Mouse (Mus musculus) heart, embryonic 10.5 days (tissue): ENCODE measurements around the gene Tom1l1. TPM values are rescaled to one million over a fixed set of nuclear protein-coding genes. Genes with fewer than 3 reads are reported as not detected.

Experiments
- DNase-seq: peaks from one replicate; pipeline ENCODE4 v3.0.0-alpha.2; 2017; ENCODE audit warnings: low spot score
- H3K27ac ChIP-seq: fragments of 300-500 bp; sonication (generic); 2 replicates; pipeline ENCODE4 v1.5.1; 2016; ENCODE audit warnings: mild to moderate bottlenecking
- H3K27me3 ChIP-seq: fragments of 300-500 bp; sonication (generic); 2 replicates; pipeline ENCODE4 v1.6.1; 2016; ENCODE audit warnings: mild to moderate bottlenecking; ENCODE audit not compliant: poor library complexity, insufficient read depth, severe bottlenecking
- H3K36me3 ChIP-seq: fragments of 300-500 bp; sonication (generic); 2 replicates; pipeline ENCODE4 v1.6.1; 2016; ENCODE audit warnings: mild to moderate bottlenecking, moderate library complexity
- H3K4me1 ChIP-seq: fragments of 300-500 bp; sonication (generic); 2 replicates; pipeline ENCODE4 v1.6.1; 2016; ENCODE audit warnings: mild to moderate bottlenecking
- H3K4me3 ChIP-seq: fragments of 300-500 bp; sonication (generic); 2 replicates; pipeline ENCODE4 v1.5.1; 2016; ENCODE audit warnings: mild to moderate bottlenecking, moderate library complexity
- H3K9me3 ChIP-seq: fragments of 300-500 bp; sonication (generic); 2 replicates; pipeline ENCODE4 v1.6.1; 2016; ENCODE audit warnings: mild to moderate bottlenecking, moderate library complexity
- WGBS: fragments of 180-500 bp; shearing (Covaris S2); methylation state at CpG from one replicate; pipeline ENCODE4 v1.1.7; 2016; 5-methylcytosine and 5-hydroxymethylcytosine counted together
- polyA plus RNA-seq: library from polyadenylated mRNA; unstranded; fragments of >200 nt; fragmentation: Nextera tagmentation; extraction: Ambion mirVana; gene quantifications from 2 replicates; pipeline ENCODE4 v1.2.1, GENCODE M21; 2016

Tom1l1 gene
- polyA plus RNA-seq, 1 experiment from 2014 or later = 37.9 TPM

DNA sequence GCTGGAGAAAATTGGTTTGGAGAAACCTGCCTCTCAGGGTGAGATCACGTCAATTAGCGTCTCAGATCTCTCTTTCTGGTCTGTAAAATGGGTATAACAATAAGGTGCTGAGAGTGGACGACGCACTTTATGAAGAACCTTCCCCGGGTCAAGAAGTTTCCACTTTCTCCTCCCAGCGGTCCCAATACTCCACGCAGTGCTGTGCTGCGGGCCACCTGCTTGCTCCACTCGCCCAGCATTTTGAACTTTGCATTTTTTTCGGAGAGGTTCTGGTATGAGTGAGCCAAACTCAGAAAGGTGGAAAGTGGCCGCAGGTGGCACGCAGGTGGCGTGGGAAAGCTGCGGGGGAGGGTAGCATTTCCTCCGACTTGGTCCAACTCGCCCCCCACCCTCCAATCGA is 1.1 kb downstream of the Tom1l1 start:
- Histone ChIP-seq H3K27ac (peak overlapping the region; percentile 89), H3K36me3 (peaks cover 18% of the 10 kb centered on the region), H3K4me3 (peak overlapping the region; percentile 77), H3K4me1 (peaks cover 20% of the 10 kb centered on the region; the same call in 1 of the 2 replicates), H3K27me3 (no peaks in the 10 kb centered on the region), H3K9me3 (no peaks in the 10 kb centered on the region)
- 2% methylated on average over 17 of the region's 17 CpGs for WGBS
- DNase-seq = peak; percentile 77

DNA sequence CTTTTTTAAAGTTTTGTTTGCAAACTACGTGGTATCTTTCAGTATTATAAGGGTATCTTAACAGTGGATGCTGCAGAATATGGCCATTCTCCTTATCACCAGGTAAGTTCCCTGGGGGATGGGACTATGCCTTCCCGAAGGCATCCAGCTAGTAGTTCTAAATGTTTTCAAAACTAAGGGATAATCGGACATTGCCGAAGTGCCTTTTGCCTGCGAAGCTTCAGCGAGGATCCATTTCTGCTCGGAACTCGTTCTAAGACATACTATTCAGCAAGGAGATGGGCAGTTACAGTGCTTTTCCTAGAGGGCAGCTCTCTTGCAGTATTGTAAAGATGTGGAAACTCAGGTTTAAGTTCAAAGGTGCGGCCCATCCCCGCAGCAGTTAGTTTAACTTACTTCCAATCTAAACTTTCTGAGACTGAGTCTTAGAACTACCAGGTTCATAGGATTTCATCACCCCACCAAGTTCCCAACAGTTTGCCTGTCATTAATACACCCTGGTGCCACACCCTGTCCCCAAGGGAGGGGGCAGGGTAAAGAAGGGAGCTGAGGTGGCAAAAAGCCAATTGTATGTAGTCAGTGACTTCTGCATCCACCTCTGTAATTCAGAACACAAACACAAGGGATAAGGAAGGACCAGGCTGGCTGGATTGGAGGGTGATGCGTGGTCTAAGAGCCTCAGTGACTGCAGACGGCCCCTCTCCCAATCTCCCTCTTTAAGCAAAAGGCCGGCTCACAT is 1.7 kb downstream of the Tom1l1 start:
- peak; percentile 69 for DNase-seq
- Histone ChIP-seq H3K4me1 (peaks cover 18% of the 10 kb centered on the region; the same call in 1 of the 2 replicates), H3K9me3 (no peaks in the 10 kb centered on the region), H3K4me3 (peak overlapping the region; percentile 77), H3K36me3 (peaks cover 23% of the 10 kb centered on the region), H3K27me3 (no peaks in the 10 kb centered on the region), H3K27ac (peak overlapping the region; percentile 89)
- WGBS = 72% methylated on average over 13 of the region's 13 CpGs

DNA sequence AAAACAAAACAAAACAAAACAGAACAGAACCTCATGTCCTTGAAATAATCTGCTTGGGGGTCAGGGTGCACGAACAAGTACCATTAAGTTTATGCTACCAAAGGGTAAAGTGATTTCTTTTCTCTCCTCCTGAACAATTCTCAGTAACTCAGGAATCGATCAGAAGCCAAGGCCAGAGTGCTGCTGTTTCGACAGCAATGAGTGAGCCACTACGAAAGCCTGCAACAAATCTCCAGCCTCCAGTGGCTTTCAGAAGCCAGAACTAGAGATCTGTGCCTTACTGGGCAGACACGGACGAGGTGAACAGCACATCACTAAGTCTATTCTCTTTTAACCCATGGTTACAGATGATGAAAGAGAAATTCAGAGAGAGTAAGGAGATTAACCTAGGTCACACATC is 3.0 kb downstream of the Tom1l1 start:
- H3K4me3 ChIP-seq = no peak overlapping the region
- DNase-seq = peak; percentile 33
- no peak overlapping the region for H3K27ac ChIP-seq
- no peaks in the 10 kb centered on the region for H3K27me3 ChIP-seq
- WGBS = 80% methylated on average over 6 of the region's 6 CpGs
- H3K36me3 ChIP-seq = peaks cover 30% of the 10 kb centered on the region
- H3K9me3 ChIP-seq = no peaks in the 10 kb centered on the region
- peaks cover 12% of the 10 kb centered on the region; the same call in 1 of the 2 replicates for H3K4me1 ChIP-seq

DNA sequence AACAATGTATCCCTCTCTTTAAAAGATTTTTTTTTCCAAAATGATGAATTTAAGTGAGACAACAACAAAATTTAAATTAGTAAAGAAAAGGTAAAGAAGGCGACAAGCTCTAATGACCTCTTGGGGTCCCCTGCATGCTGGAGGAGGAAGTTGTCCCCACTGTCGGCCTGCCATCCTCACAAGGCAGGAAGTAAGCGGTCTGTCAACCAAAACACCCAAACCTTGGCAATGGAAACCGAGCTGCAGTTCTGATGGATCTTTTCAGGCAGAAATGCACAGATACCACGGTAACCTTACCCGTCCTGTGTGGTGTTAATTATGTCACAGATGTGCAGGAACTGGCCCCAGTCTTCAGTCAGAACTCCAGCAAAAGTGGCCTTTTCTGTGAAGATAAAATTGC is 3.4 kb downstream of the Tom1l1 start:
- Histone ChIP-seq H3K27me3 (no peaks in the 10 kb centered on the region), H3K27ac (no peak overlapping the region), H3K9me3 (no peaks in the 10 kb centered on the region), H3K36me3 (peaks cover 34% of the 10 kb centered on the region), H3K4me1 (peaks cover 12% of the 10 kb centered on the region; the same call in 1 of the 2 replicates), H3K4me3 (no peak overlapping the region)
- WGBS = 73% methylated on average over 6 of the region's 6 CpGs
- DNase-seq = peak; percentile 47

DNA sequence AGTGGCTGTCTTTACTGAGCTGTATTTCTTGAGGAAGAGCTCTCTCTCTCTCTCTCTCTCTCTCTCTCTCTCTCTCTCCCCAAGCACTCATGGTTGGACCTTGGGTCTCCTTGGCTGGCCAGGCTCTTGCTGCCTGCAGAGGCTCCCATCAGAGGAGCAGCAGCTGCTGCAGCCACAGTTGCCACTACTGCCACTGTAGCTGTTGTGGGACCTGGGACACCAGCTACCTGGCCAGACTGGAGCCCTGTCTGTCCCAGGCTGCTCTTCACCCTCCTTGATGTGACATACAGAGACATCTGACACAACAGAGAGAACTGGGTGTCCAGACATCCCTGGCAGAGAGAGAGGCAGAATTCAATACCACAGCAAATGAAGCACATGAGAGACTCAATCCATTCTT is 7.0 kb downstream of the Tom1l1 start:
- peaks cover 36% of the 10 kb centered on the region for H3K36me3 ChIP-seq
- peak; percentile 70 for DNase-seq
- H3K4me3 ChIP-seq = no peak overlapping the region
- H3K4me1 ChIP-seq = peaks cover 16% of the 10 kb centered on the region; the same call in 1 of the 2 replicates
- H3K27ac ChIP-seq = no peak overlapping the region
- no peaks in the 10 kb centered on the region for H3K9me3 ChIP-seq
- H3K27me3 ChIP-seq = no peaks in the 10 kb centered on the region

DNA sequence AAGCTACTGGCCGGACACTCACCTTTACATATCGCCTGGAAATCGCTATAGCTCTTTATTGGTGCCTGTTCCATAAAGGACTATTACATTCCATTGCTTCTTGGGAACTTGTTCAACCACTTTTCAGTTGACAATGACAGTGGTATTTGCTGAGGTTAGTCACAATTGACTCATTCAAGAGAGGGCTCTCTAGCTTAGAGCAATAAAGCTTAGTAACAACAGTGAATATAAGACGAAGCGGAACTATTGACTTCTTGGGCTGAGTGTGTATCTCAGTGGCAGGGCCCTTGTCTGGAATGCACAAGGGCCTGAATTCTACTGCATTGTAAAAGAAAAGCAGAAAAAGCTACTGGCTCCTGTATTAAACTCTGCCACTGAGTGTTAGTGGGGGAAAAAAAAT is 9.6 kb downstream of the Tom1l1 start:
- no peaks in the 10 kb centered on the region for H3K27me3 ChIP-seq
- WGBS = 96% methylated on average over 5 of the region's 5 CpGs
- no peaks in the 10 kb centered on the region for H3K9me3 ChIP-seq
- peaks cover 21% of the 10 kb centered on the region for H3K4me1 ChIP-seq
- H3K4me3 ChIP-seq = no peak overlapping the region
- H3K36me3 ChIP-seq = peaks cover 35% of the 10 kb centered on the region
- DNase-seq = no peak
- H3K27ac ChIP-seq = 0 out of 2 replicates have a peak overlapping the region, but pooled peaks have one; percentile 16

DNA sequence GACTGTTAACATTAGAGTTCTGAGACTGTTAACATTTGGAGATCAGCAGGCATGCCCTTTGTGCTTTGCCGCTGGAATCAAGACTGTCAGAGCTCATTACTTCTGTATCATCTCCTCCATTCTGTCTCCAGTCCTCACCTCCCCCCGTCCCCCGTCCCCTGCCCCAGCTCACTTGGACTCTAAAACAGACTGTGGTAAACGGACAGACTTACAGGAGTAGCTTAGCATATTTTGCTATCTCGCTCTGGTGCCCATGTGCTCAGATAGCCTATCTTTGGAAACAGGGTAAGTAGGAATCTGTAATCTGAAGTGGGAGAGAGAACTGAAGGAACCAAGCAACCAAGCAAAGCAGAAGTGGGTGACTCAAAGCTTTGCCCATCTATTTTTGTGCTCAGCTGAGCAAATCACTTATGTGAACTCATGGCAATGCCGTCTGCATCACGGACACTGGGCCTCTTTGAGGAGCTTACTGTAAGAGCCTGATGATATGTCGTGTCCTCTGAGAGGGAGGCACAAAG is 10.3 kb downstream of the Tom1l1 start:
- WGBS = 43% methylated on average over 8 of the region's 8 CpGs
- Histone ChIP-seq H3K4me3 (no peak overlapping the region), H3K4me1 (peaks cover 21% of the 10 kb centered on the region), H3K36me3 (peaks cover 37% of the 10 kb centered on the region), H3K27ac (peak overlapping the region; percentile 47; the same call in 1 of the 2 replicates), H3K9me3 (no peaks in the 10 kb centered on the region), H3K27me3 (no peaks in the 10 kb centered on the region)
- DNase-seq = peak; percentile 75

DNA sequence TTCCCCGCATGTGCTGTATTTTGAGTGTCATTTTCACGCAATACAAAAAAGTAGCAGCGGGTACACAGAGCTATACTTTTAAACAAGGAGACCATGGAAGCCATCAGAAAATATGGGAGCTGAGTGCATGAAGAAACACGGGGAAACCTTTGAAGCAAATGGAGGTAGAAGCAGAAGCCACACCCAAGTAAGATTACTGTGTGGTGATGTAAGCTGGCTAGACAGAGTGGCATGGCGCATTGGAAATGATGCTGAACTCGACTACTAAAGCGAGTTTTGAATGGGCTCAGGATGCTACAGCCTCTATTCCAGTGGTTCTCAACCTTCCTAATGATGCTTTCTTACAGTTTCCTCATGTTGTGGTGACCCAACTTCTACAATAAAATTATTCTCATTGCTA is 11.1 kb downstream of the Tom1l1 start:
- Histone ChIP-seq H3K9me3 (no peaks in the 10 kb centered on the region), H3K27ac (no peak overlapping the region), H3K27me3 (no peaks in the 10 kb centered on the region), H3K4me3 (no peak overlapping the region), H3K36me3 (peaks cover 38% of the 10 kb centered on the region; the same call in 1 of the 2 replicates), H3K4me1 (peaks cover 21% of the 10 kb centered on the region)
- DNase-seq = peak; percentile 31
- WGBS = 94% methylated on average over 7 of the region's 7 CpGs

DNA sequence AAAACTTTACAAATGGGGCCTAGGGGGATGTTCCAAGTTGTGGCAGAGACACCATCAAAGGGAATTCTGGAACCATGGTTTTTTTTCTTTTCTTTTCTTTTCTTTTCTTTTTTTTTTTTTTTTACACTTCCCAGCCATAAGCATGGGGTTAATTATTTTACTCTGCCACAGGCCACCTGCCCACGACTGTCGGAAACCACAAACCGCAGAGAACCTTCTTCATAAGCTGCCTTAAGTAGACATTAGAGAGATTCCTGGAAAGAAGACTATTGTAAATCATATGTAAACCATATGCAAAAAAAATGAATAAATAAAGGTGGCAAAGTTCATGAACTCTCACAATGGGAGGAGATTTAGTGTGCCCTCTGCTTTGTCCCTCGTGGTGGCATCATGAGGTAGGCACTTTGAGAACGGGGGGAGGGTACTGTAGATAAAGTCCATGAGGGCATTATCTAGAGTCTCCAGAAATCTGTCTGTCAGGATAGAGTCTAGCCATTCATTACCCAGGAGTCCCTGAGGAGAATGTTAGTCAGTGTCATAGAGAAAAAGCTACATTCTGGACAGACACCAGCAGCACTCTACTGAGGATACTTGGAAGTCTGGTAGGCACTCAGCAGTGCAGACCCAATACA is 12.6 kb downstream of the Tom1l1 start:
- 75% methylated on average over 5 of the region's 5 CpGs for WGBS
- Histone ChIP-seq H3K27me3 (no peaks in the 10 kb centered on the region), H3K4me1 (peaks cover 21% of the 10 kb centered on the region), H3K4me3 (no peak overlapping the region), H3K36me3 (peaks cover 36% of the 10 kb centered on the region), H3K9me3 (no peaks in the 10 kb centered on the region), H3K27ac (0 out of 2 replicates have a peak overlapping the region, but pooled peaks have one; percentile 13)
- DNase-seq = no peak

DNA sequence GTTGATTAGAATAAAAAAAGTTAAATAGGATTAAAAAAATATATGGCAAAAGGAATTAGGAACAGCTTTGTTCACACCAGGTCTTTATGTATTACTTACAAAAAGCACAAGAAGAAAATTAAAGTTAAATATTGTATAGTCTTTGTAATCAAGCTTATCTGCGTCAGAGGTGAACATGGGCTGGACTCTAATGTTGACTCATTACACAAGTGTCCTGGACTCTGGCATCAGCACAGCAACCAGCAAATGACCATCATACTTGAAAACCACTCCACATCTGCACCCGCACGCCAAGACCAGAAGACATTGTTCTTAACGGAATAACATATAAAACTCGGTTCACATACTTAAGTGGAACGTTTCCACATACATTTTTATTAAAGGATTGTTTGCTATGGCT is 20.8 kb downstream of the Tom1l1 start:
- H3K27ac ChIP-seq = no peak overlapping the region
- no peaks in the 10 kb centered on the region for H3K27me3 ChIP-seq
- peaks cover 37% of the 10 kb centered on the region for H3K4me1 ChIP-seq
- peaks cover 32% of the 10 kb centered on the region for H3K36me3 ChIP-seq
- H3K4me3 ChIP-seq = no peak overlapping the region
- no peaks in the 10 kb centered on the region for H3K9me3 ChIP-seq
- WGBS = 94% methylated on average over 6 of the region's 6 CpGs
- no peak for DNase-seq

DNA sequence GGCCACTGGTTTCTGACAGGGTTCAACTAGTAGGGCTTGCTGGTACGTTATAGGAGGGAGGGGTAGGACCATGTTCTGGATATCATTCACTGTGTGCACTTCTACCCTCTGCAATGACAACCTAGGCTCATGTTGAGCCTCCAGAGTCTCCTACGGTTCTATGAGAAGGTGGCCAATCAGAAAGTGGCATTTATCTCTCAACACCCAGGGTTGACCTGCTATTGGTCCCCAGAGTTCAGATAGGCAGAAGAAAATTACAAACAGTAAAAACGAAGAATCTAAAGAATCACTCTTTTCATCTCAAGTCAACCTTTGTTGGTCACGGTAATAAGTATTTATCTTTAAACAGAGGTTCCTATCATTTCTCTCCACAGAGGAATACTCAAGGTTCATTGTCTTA is 21.2 kb downstream of the Tom1l1 start:
- Histone ChIP-seq H3K27ac (peak overlapping the region; percentile 70; the same call in 1 of the 2 replicates), H3K36me3 (peaks cover 32% of the 10 kb centered on the region), H3K4me1 (peaks cover 37% of the 10 kb centered on the region), H3K9me3 (no peaks in the 10 kb centered on the region), H3K27me3 (no peaks in the 10 kb centered on the region), H3K4me3 (no peak overlapping the region)
- no peak for DNase-seq
- WGBS = 80% methylated on average over 4 of the region's 4 CpGs

DNA sequence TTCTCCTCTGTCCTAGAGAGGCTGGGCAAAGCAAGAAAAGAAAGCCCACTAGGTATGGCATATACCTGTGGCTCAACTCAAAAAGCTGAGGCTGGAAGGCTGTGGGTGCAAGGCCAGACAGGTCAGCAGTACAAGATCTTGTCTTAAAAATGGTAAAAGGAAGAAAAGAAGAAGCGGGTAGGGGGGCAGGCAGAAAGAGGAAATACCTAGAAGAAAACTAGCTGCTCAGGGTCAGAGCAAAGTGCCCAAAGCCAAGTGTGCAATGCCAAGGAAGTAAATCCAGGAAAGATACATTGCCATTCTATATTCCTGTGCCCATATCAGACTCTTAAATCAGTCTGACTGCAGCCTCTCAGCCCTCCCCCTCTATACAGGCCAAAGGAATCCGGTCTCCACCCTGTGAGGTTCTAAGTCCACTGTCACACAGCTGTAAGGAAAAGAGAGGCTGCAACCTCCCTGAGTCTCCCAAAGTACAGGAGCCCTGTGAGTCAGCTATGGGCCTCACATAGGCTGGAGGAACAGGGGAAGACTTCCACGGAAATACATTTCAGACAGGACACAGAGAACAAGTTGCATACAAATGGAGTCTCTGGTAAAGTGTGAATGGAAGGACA is 21.9 kb downstream of the Tom1l1 start:
- DNase-seq = no peak
- Histone ChIP-seq H3K27me3 (no peaks in the 10 kb centered on the region), H3K9me3 (no peaks in the 10 kb centered on the region), H3K36me3 (peaks cover 37% of the 10 kb centered on the region), H3K27ac (peak overlapping the region; percentile 70), H3K4me1 (peaks cover 37% of the 10 kb centered on the region), H3K4me3 (no peak overlapping the region)
- WGBS = 61% methylated on average over 3 of the region's 3 CpGs

DNA sequence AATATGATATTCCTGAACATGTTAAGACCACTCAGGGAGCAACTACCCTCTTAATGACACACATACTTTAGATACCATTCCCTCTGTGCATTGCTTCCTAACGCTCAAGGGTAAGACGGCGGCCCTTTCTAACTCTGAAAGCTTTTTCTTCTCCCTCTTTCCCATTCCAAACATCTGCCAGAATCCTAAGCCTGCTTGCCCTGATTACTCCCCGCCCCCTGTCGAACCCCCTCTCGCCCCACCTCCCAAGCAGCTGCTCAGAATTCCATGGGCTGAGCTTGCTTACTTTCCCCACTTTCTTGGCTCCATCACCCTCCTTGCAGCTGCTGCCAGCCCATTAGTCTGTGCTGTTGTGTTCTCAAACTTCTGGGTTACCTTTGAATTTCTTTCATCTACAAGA is 23.0 kb downstream of the Tom1l1 start:
- no peaks in the 10 kb centered on the region for H3K9me3 ChIP-seq
- no peak for DNase-seq
- 8% methylated on average over 6 of the region's 6 CpGs for WGBS
- no peaks in the 10 kb centered on the region for H3K27me3 ChIP-seq
- peaks cover 37% of the 10 kb centered on the region for H3K4me1 ChIP-seq
- H3K4me3 ChIP-seq = no peak overlapping the region; the same call in 1 of the 2 replicates
- H3K36me3 ChIP-seq = peaks cover 42% of the 10 kb centered on the region
- peak overlapping the region; percentile 82 for H3K27ac ChIP-seq
